Mouse (Mus musculus): ENCODE data around the gene 1110032A03Rik. TPM values are rescaled to one million over a fixed set of nuclear protein-coding genes. Genes with fewer than 3 reads are reported as not detected.

1110032A03Rik gene
- polyA plus RNA-seq (2017; shearing (Covaris generic)) = 14.7 TPM

DNA sequence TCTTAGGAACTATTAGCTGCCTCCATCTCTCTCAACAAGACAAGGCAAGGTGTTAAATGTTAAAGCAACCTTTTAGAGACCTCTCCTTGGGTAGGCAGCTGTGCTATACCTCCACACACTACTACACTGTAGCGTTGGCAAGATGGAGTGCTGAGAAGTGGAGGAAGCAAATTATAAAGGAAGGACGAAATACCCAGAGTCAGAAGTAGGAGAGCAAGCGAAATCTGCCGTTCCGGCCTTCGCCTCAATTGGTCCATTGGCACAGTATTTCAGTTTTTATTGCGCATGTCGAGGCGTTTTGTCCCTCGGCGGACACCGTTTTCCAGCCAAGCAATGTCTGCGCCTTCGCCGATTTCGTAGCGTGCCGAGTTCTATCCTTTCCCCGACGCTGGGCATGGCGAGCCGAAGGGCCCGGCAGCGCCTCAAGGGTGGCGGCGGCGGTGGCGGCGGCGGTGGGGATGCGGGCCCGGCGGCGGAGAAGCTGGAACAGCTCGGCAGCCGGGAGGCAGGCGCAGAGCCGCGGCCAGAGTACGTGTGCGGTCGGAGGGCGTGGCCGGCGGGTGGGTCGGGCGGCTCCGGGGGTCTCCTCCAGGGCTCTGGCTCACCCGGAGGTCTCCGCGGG lies at the start of gene 1110032A03Rik, which contains the start of gene Alg9:
TSS of gene 1110032A03Rik (minus strand) at position 530 of the 622 bp plus-strand sequence.
TSS of gene Alg9 (plus strand) at position 29 of the 622 bp plus-strand sequence.

DNA sequence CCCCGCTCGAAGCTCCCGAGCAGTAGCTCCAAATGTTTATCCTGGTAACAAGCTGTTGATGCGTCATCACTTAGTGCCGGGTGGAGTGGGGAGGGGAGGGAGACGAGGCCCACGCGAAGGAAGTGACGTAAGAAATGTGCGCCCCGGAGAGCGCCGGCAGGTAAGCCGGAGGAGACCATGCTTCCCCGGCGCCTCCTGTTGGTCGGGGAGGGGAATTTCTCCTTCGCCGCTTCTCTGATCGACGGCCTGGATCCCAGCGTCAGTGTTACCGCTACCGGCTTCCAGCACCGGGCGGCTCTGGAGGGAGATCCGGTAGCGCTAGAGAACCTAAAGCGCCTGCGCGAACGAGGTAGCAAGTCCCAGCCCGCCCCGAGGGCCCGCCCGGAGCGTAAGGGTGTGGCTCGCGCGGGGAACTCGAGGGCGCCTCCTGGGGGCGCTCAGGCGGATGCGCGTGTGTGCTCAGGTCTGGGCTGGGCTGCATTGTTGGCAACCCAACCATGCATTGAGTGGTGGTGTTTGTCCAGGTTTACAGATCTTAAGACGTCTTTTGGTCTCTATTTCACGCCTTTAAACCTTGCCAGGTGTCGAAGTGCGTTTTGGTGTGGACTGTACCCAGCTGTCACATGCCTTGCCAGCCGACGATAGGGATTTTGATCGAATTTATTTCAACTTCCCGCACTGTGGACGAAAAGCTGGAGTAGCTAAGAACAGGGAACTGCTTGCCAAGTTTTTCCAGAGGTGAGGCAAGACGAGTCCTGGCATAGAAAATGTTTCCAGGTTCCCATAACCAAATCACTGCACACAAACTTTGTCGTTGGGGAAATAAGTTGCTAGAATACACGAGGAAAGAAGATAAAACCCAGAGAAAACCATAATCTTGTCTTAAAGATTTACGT lies 7.0 kb downstream of the 1110032A03Rik start, which contains the start of gene Fdxacb1:
TSS of gene Fdxacb1 (plus strand) at position 130 of the 896 bp plus-strand sequence.

DNA sequence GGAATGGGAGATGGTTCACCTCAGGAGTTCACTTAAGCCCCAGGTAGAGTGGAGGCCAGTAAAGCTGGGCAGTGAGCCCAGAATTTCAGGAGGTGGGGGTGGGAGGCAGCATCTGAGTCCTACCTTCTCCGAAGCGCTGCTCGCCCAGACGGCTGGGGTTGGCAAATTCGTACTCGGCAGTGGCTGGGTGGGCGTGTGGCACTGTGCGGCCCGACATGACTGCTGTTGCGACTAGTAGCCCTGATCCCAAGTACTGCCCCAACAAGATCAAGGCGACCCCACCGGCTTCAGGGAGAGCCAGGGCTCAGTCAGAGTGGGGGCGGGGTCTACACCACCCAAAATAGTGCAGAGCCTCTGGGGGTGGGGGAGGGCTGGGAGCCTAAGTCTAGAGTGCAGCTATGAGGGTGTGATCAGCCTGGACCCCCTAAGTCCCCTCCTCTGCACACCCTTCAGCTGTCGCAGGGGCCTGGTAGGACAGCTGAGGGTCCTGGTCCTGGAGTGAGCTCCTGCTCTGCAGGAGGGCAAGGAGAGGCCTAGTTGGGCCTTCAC lies 23.2 kb downstream of the 1110032A03Rik start, which contains the start of gene Hspb2:
TSS of gene Hspb2 (minus strand) at position 301 of the 549 bp plus-strand sequence.

DNA sequence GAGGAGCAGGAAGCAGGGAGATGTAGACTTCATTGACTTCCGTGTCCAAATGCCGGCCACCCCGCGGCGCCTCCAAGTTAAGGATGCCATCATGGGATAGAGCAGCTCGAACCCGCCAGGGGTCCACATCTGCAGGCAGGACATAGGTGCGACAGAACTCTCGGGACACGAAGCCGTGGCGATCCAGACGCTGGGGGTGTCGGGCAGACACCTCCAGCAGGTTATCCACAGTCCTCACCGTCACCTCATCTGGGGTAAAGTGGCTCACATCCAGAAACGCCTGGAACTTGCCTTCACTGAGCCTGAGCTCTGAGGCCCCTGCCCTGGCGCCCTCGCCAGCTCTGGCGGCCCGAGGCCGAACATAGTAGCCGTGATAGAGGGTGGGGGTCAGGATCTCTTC lies 24.0 kb downstream of the 1110032A03Rik start, which contains the start of gene Cryab:
TSS of gene Cryab (plus strand) at position 3 of the 400 bp plus-strand sequence.

DNA sequence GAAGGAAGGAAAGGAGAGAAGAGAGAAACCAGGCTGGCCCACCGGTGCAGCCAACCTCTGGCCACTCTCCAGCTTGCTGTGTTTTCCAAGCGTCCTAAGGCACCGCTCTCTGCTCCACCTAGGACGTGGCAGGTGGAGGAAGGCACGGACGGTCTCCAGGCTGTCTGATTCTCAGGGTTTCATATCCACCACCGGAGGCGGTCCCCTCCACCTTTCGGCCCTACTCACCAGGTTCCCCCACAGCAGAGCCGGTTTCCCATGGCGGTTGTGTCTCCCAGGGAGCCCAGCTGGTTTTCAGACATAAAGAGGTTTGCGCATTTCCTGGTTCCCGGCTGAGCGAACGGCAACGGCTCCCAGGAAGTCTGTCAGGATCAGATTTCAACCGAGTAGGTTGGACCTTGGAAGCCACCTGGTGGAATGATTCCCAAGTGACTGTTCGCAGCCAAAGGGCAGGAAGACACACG lies 29.1 kb downstream of the 1110032A03Rik start, which contains the start of gene 2310030G06Rik:
TSS of gene 2310030G06Rik (minus strand) at position 323 of the 464 bp plus-strand sequence.

DNA sequence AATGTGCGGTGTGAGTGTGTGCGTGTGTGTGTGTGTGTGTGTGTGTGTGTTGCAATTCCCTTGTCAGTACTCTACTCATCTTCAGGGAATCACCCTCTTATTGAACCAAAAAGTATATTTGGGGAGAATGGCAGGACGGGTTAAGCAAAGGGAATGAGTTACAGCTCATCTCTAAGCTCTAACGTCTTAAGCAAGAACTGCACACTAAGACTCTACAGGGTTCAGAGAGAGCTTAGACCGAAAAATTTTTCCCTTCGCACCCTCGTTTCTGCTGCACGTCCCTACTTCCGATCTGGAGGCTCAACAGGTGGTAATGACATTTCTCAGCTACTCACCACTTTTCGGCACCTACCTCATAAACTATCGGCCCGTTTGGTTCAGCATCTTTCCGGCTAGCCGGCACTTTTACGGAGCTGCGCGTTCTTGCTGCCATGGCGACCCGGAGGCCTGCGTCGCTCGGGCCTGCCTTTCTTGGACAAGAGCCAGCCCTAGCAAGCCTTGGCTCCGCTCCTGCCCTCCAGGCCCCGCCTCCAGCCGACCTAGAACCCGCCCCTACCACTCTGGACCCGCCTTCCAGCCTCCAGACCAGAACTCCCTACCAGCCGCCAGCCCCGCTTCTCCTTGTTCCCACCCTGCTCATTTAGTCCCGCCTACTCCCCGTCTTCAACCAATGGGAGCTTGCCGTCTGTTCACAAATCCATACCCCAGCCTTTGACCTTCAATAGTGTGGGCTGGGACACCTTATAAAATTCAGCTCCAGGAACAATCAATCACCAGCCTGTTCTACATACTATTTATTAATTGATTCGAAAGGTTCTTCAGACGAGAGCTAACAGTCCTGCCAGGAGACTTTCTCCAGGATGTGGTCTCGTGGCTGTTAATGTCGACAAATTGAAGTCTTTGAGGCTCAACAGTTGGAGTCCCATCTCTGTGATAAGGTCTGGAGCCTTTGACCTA lies 36.1 kb downstream of the 1110032A03Rik start, which contains the start of gene Dixdc1:
TSS of gene Dixdc1 (minus strand) at position 604 of the 957 bp plus-strand sequence.

Other genes starting within 250 kb of the 1110032A03Rik start
- 145 TPM for gene Pts, start 246.8 kb downstream of the 1110032A03Rik start, polyA plus RNA-seq (2017; shearing (Covaris generic))
- 5.3 TPM for gene Il18, start 220.7 kb downstream of the 1110032A03Rik start, polyA plus RNA-seq (2017; shearing (Covaris generic))
- gene Bco2, start 220.3 kb downstream of the 1110032A03Rik start, polyA plus RNA-seq (2017; shearing (Covaris generic)) = 0.94 TPM
- gene Tex12, start 214.2 kb downstream of the 1110032A03Rik start, polyA plus RNA-seq (2017; shearing (Covaris generic)) = not detected
- gene Sdhd, start 171.7 kb downstream of the 1110032A03Rik start, polyA plus RNA-seq (2017; shearing (Covaris generic)) = 171 TPM
- gene Timm8b, start 171.6 kb downstream of the 1110032A03Rik start, polyA plus RNA-seq (2017; shearing (Covaris generic)) = 109 TPM
- gene Pih1d2, start 158.2 kb downstream of the 1110032A03Rik start, polyA plus RNA-seq (2017; shearing (Covaris generic)) = 0.77 TPM
- gene Nkapd1, start 158.1 kb downstream of the 1110032A03Rik start, polyA plus RNA-seq (2017; shearing (Covaris generic)) = 20.5 TPM
- gene Dlat, start 115.7 kb downstream of the 1110032A03Rik start, polyA plus RNA-seq (2017; shearing (Covaris generic)) = 36.3 TPM
- gene Dixdc1, start 36.0 kb downstream of the 1110032A03Rik start, polyA plus RNA-seq (2017; shearing (Covaris generic)) = 0.34 TPM
- not detected for gene 2310030G06Rik, start 29.0 kb downstream of the 1110032A03Rik start, polyA plus RNA-seq (2017; shearing (Covaris generic))
- gene Cryab, start 24.2 kb downstream of the 1110032A03Rik start, polyA plus RNA-seq (2017; shearing (Covaris generic)) = not detected
- gene Hspb2, start 23.2 kb downstream of the 1110032A03Rik start, polyA plus RNA-seq (2017; shearing (Covaris generic)) = not detected
- gene Fdxacb1, start 7.3 kb downstream of the 1110032A03Rik start, polyA plus RNA-seq (2017; shearing (Covaris generic)) = 10.1 TPM
- 10.9 TPM for gene Alg9, start 501 bp downstream of the 1110032A03Rik start, polyA plus RNA-seq (2017; shearing (Covaris generic))
- gene Ppp2r1b, start 69.8 kb upstream of the 1110032A03Rik start, polyA plus RNA-seq (2017; shearing (Covaris generic)) = 87.8 TPM
- gene Sik2, start 233.6 kb upstream of the 1110032A03Rik start, polyA plus RNA-seq (2017; shearing (Covaris generic)) = 19.5 TPM